Mouse (Mus musculus) cerebellum, postnatal 4 days (tissue): ENCODE data around the gene Gm16181.

ENCODE experiments used
- DNase-seq, 2 experiments: peaks; one replicate each; pipeline ENCODE4 v3.0.0; 2022; ENCODE audit warnings: low spot score in 2 of 2, mixed read lengths in 1 of 2

Gene Gm16181

DNA sequence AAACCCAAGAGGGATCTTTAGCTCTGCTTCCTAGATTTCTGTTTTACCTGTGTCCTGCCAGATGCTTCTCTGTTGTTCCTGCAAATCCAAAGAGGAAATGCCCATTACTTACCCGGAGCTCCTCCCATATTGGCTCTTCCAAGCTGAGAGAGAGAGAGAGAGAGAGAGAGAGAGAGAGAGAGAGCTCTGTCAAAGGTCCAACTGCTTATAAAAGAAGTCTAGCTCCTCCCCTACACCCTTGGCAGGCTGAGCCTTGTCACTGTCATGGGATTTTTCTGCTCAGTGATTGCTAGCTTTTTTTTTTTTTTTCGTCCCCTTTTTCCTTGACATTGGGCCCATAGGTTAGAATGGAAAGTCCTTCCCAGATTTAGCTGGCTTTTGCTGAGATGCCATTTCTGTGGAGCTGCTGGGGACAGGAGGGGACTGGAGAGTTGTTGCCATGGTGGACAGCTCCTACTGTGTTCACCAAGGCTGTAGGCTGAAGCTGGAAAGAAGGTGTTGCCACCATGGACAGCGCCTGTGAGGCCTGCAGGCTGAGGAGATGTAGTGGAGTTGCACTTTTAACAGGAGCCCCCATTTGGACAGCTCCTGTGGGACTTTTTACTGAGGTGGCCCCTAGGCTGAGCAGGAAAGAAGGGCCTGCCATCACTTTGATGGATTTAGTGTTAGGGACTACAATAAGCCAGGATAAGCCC, 49.2 kb downstream of the Gm16181 start:
- DNase-seq = no peak

DNA sequence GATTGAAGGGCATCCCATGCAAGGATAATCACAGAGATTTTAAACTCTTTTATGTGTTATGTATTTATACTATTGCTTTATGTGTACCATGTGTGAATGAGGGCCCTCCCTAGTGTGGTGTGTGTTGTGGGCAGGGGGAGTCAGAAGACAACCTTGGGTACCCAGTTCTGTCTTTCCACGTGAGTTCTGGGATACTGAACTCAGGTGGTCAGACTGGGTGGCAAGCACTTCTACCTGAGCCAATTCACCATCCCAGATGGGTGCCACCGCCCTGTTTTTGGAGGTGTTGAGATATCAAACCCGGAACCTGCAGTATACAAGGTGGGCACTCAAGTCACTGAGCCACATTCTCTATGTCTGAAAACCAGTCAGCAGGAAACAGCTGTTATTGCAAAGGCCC, 51.6 kb downstream of the Gm16181 start:
- no peak for DNase-seq
